Mouse (Mus musculus): ENCODE measurements around the gene Rprd1b. TPM values are rescaled to one million over a fixed set of nuclear protein-coding genes. Genes with fewer than 3 reads are reported as not detected.

Rprd1b gene
- total RNA-seq, 2 experiments from 2014 or later: 29.0 to 36.3 TPM

DNA sequence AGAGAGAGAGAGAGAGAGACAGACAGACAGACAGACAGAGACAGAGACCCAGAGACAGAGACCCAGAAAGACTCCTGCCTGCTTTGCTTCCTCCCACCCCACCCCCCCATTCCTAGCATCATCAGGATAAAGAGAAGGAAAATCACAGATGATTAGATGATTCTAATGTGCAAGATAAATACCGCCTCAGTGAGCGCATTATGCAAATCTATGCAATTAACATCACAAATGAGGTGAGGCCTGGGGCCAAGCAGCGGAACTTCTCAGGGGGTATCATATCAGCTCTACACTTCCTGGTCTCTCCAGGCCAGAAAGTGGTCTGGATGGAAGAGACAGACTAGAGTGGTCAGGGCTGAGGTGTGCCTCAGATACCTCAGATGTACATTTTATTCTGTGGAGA, 149.3 kb downstream of the Rprd1b start:
- no peak for DNase-seq

DNA sequence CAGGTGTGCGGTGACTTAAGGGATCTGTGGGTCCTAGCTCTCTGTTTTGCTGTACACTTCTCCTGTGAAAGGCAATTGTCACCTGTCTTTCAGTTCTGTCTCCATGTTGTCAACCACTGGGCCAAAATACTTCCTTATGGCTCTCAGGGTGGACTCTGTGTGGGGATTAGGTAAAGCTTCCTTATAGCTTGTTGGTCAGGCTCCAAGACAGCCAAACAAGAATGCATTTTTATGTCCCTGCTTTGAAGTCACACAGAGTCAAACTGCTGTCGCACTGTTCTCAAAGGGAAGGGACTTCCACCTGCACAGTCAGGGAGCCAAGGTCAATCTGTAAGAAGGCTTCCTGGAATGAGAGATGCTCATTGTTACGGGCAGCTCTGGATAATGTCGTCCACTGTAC, 149.8 kb downstream of the Rprd1b start:
- no peak for DNase-seq

DNA sequence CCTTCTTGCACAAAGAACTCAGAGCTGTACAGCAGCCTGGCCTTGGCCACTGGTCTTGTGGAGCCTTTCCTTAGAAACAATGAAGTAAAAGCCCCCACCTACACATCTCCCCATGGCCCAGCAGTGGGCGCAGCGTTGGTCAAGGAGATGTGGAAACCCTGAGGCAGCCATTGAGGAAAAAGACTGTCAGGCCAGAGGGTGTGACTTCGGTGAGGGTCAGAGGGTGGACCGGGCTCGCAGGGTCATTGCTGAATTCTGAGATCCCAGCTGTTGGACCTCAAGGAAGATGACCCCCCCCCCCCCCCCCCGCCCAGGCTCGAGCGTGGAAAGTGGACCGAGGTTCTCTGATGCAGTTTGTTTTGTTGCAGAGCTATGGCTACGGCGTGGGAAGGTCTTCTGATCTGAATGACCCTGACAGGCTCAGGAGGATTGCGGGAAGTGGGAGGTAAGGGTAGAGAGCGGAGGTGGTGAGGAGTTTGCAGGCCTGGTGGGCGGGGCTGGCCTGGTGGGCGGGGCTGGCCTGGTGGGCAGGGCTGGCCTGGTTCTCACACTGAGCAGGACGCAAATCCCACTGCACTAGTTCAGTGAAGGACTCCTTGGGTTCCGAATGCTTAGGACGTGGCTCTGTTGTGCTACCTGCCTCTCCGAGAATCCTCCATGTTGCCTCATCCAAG, 150.5 kb downstream of the Rprd1b start:
- DNase-seq: peak; percentile 89

DNA sequence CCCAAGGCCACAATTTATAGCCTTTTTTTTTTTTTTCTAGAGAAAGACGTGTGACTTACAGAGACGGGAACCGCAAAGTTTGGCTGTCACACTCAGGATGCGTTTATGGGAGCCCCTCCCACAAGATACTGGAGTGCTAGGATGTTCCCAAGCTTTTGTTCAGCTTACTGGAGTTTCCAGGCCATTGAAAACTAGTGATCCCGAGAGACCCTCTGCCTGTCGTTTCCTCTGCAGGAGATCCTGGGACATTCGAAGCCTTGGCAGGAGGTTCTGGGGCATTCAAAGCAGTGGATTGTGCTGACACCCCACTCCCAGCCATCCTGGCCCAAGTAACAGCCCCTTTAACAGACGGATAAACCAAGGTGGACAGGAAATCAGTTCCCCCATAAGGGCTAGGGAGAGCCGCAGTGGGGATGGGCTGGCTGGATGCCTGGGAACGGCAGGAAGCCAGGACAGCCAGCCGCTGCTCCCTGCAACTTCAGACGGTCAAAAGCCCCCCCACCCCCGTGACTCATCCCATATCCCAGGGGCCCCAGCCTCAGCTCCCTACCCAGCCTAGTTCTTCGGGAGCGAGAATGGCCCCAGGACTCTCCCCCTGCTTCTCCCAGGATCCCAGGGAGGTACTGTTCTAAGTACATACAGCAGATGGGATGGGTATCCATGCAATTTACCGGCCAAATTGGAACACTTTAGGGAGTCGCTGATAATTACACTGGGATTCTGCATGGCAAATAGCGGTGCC, 151.2 kb downstream of the Rprd1b start:
- peak; percentile 80 for DNase-seq

DNA sequence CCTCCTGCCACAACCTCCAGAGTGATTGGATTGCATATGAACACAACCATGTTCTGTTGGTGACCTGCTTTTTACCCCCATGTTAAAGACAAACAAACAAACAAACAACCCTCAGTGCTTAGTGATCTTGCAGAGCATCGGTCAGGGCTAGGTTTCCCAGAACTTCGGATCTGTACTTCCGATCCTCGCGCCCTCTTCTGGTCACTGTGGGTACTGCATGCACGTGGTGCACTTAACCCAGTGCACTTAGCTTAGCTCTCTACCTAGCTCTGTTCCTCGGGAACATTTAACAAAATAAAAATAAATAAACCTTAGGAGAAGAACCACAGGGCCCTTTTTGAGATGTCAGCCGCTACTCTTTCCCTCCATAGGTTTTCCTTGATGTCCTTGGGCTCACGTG, 152.5 kb downstream of the Rprd1b start:
- DNase-seq: peak; percentile 85

Other genes starting within 250 kb of the Rprd1b start
- gene Vstm2l, start 113.8 kb upstream of the Rprd1b start, total RNA-seq (2021): under 1 TPM in 1 of 2 experiments, not detected in 1; 0.32 TPM
- 10 to 100 TPM; 25.2 to 27.4 TPM for gene Tti1, start 64 bp upstream of the Rprd1b start, total RNA-seq (2021)
- gene Tgm2, start 117.9 kb downstream of the Rprd1b start, total RNA-seq (2021): 100 to 1,000 TPM; 254 to 273 TPM
- gene D630003M21Rik, start 200.7 kb downstream of the Rprd1b start, total RNA-seq (2021): 1 to 10 TPM; 6.4 to 6.6 TPM
- not detected for gene Bpi, start 229.6 kb downstream of the Rprd1b start, total RNA-seq (2021)